Mouse (Mus musculus) CH12.LX (cell line): ENCODE results near the gene Inpp5a.

Source experiments
- CHD1 ChIP-seq: IDR thresholded peaks from 2 replicates; pipeline ENCODE4 v1.6.1; 2012; ENCODE audit warnings: low read depth, low read length, improper control_type of control experiment, inconsistent platforms
- CTCF ChIP-seq, 2 experiments: IDR thresholded peaks in 1 of 2; conservative IDR thresholded peaks in 1 of 2; 2 replicates each; pipeline ENCODE4 v1.5.1; 2011 to 2012; ENCODE audit warnings: low read depth in 2 of 2, low read length in 2 of 2, improper control_type of control experiment in 1 of 2, inconsistent platforms in 1 of 2, mild to moderate bottlenecking in 1 of 2, moderate library complexity in 1 of 2
- E2F4 ChIP-seq: IDR thresholded peaks from 2 replicates; pipeline ENCODE4 v1.6.1; 2011; ENCODE audit warnings: low read depth, low read length, improper control_type of control experiment; ENCODE audit not compliant: insufficient replicate concordance
- HCFC1 ChIP-seq: IDR thresholded peaks from 2 replicates; pipeline ENCODE4 v1.6.1; 2012; ENCODE audit warnings: low read depth, mild to moderate bottlenecking, inconsistent platforms, low read length, improper control_type of control experiment
- MAX ChIP-seq: IDR thresholded peaks from 2 replicates; pipeline ENCODE4 v1.6.1; 2011; ENCODE audit warnings: low read length, improper control_type of control experiment
- NELFE ChIP-seq: IDR thresholded peaks from 2 replicates; pipeline ENCODE4 v1.6.1; 2011; ENCODE audit warnings: low read depth, low read length, improper control_type of control experiment
- POLR2A ChIP-seq: IDR thresholded peaks from 2 replicates; pipeline ENCODE4 v1.6.1; 2011; ENCODE audit warnings: low read depth, mild to moderate bottlenecking, improper control_type of control experiment, low read length
- RCOR1 ChIP-seq: conservative IDR thresholded peaks from 2 replicates; pipeline ENCODE4 v1.6.1; 2012; ENCODE audit warnings: low read depth, mild to moderate bottlenecking, inconsistent platforms, low read length, improper control_type of control experiment
- SIN3A ChIP-seq: IDR thresholded peaks from 2 replicates; pipeline ENCODE4 v1.6.1; 2012; ENCODE audit warnings: low read length, improper control_type of control experiment, inconsistent platforms
- TCF12 ChIP-seq: IDR thresholded peaks from 2 replicates; pipeline ENCODE4 v1.6.1; 2014; ENCODE audit warnings: low read depth, mild to moderate bottlenecking, inconsistent platforms, low read length, improper control_type of control experiment
- ZC3H11A ChIP-seq: IDR thresholded peaks from 2 replicates; pipeline ENCODE4 v1.6.1; 2012; ENCODE audit warnings: low read depth, mild to moderate bottlenecking, inconsistent platforms, low read length, improper control_type of control experiment
- ZMIZ1 ChIP-seq: IDR thresholded peaks from 2 replicates; pipeline ENCODE4 v1.6.1; 2012; ENCODE audit warnings: low read depth, mild to moderate bottlenecking, inconsistent platforms, low read length, improper control_type of control experiment
- ZNF384 ChIP-seq: IDR thresholded peaks from 2 replicates; pipeline ENCODE4 v1.6.1; 2012; ENCODE audit warnings: low read depth, low read length, improper control_type of control experiment, inconsistent platforms

GRCm38 (mm10) chr7:139360890-139361559 lies 27.9 kb upstream of the Inpp5a start:
- TF ChIP-seq SIN3A, result no peak
- TF ChIP-seq CTCF (conservative IDR thresholded peaks at IDR 0.05 in 1 of 2, IDR thresholded peaks at IDR 0.05 in 1 of 2; ENCODE audit: low read depth in 2 of 2, low read length in 2 of 2), result no peak
- no peak for TF ChIP-seq HCFC1
- TF ChIP-seq ZMIZ1, result no peak
- TF ChIP-seq ZNF384, result no peak
- no peak for TF ChIP-seq ZC3H11A
- TF ChIP-seq E2F4, result no peak
- no peak for TF ChIP-seq TCF12
- no peak for TF ChIP-seq POLR2A
- no peak for TF ChIP-seq CHD1
- TF ChIP-seq NELFE, result no peak
- TF ChIP-seq RCOR1, result no peak
- no peak for TF ChIP-seq MAX
